Mouse (Mus musculus) kidney, adult 8-10 months (tissue): Measurements from ENCODE around the gene A630095E13Rik.
A peak's percentile ranks its signal among the peaks of the same experiment; 100 is the strongest.
"Not testable (repeated sequence)": the region's sequence is repeated elsewhere in the genome, so short reads cannot be mapped to it uniquely, and the experiment has no call there.

Source experiments
- DNase-seq, 2 experiments: peaks; one replicate each; pipeline ENCODE4 v3.0.0; 2022

Gene A630095E13Rik

GRCm38 (mm10) chr9:36643276-36643675 is at the start of gene A630095E13Rik:
Gene A630095E13Rik (minus strand): TSS chr9:36643376.
- not testable (repeated sequence) for DNase-seq

GRCm38 (mm10) chr9:36692920-36693319 is 49.7 kb upstream of the A630095E13Rik start, which contains the start of gene Acrv1:
Gene Acrv1 (plus strand): TSS chr9:36693220.
- no peak for DNase-seq

GRCm38 (mm10) chr9:36687329-36687728 is 44.2 kb upstream of the A630095E13Rik start:
- peak in 1 of 2 experiments; percentile 4 for DNase-seq

- no peak for DNase-seq
These were observed 38.2 kb upstream of the A630095E13Rik start for GRCm38 (mm10) chr9:36681424-36681823.
